8 mouse cellular contexts compared by ENCODE assay signal in genomic region chr19:34290872-34291341, GRCm38 (mm10). TPM values are rescaled to one million over a fixed set of nuclear protein-coding genes. Genes with fewer than 3 reads are reported as not detected.
DNase-seq lines count a peak whose midpoint lies in the region; ATAC-seq and TF ChIP-seq lines count a peak whose summit lies in the region.

No protein-coding gene starts in this region.

- H3K4me3 ChIP-seq in limb, embryonic 13.5 days: peak overlapping the region; percentile 50
- H3K4me3 ChIP-seq in midbrain, postnatal 0 days (ENCODE audit: low read depth, low read length): peak overlapping the region; percentile 39

- peaks cover 9% of the 10 kb centered on the region for H3K27me3 ChIP-seq in limb, embryonic 13.5 days
- H3K27me3 ChIP-seq in midbrain, postnatal 0 days (ENCODE audit: insufficient read depth, low read length): 0 out of 2 replicates have a peak, but pooled peaks cover 7% of the 10 kb centered on the region

- intact Hi-C loops in heart, postnatal 10 days (cut with DNase I): no loop called here

- no peaks in the 10 kb centered on the region for H3K9me3 ChIP-seq in limb, embryonic 13.5 days
- no peaks in the 10 kb centered on the region for H3K9me3 ChIP-seq in midbrain, postnatal 0 days (ENCODE audit: low read length)

- 7% methylated on average over 15 of the region's 15 CpGs for WGBS in limb, embryonic 13.5 days
- WGBS in midbrain, postnatal 0 days: 19% methylated on average over 15 of the region's 15 CpGs

- peak; percentile 48 for DNase-seq in thymus, postnatal 14 days
- DNase-seq in thymus, postnatal 10 days (ENCODE audit: low spot score in 2 of 2): no peak
- DNase-seq in heart, postnatal 10 days: peak; percentile 34 to 39
- no peak for DNase-seq in midbrain, postnatal 0 days (ENCODE audit: low spot score)
- no peak for DNase-seq in spleen, postnatal 10 days (ENCODE audit: low spot score in 2 of 2)
- no peak for DNase-seq in layer of hippocampus, adult 8-10 months (ENCODE audit: low spot score in 2 of 2)

- TF ChIP-seq CTCF in midbrain, postnatal 0 days (IDR thresholded peaks at IDR 0.05): no peak

- H3K36me3 ChIP-seq in limb, embryonic 13.5 days: no peaks in the 10 kb centered on the region
- no peaks in the 10 kb centered on the region for H3K36me3 ChIP-seq in midbrain, postnatal 0 days (ENCODE audit: insufficient read depth, low read length)

- H3K27ac ChIP-seq in limb, embryonic 13.5 days: no peak overlapping the region
- H3K27ac ChIP-seq in midbrain, postnatal 0 days (ENCODE audit: low read depth, low read length): no peak overlapping the region

- peak; percentile 29; the same call in 1 of the 2 replicates for ATAC-seq in limb, embryonic 13.5 days (ENCODE audit: low FRiP score, low read depth)
- peak; percentile 24; the same call in 1 of the 2 replicates for ATAC-seq in midbrain, postnatal 0 days (ENCODE audit: low FRiP score)
- ATAC-seq in megakaryocyte-erythroid progenitor cell, adult 5-6 weeks (replicated peaks; ENCODE audit: low FRiP score, low TSS enrichment, poor library complexity, severe bottlenecking): no peak

- peak overlapping the region; percentile 85 for H3K4me2 ChIP-seq in limb, embryonic 13.5 days (replicated peaks)
- H3K4me2 ChIP-seq in midbrain, postnatal 0 days (ENCODE audit: low read depth, low read length, poor library complexity, severe bottlenecking): peak overlapping the region; percentile 88

- H3K9ac ChIP-seq in limb, embryonic 13.5 days: peak overlapping the region; percentile 61
- H3K9ac ChIP-seq in midbrain, postnatal 0 days (replicated peaks; ENCODE audit: low read length, poor library complexity, severe bottlenecking): no peak overlapping the region; the same call in 1 of the 2 replicates

- H3K4me1 ChIP-seq in limb, embryonic 13.5 days: peaks cover 10% of the 10 kb centered on the region
- peaks cover 10% of the 10 kb centered on the region; the same call in 1 of the 2 replicates for H3K4me1 ChIP-seq in midbrain, postnatal 0 days (ENCODE audit: insufficient read depth, low read length)

RNA-seq across cellular contexts. Expression of gene Fas, which starts 0.4 kb away (rescaled TPM):
- total RNA-seq in heart, postnatal 10 days (2021): 10 to 100 TPM in 1 of 2 experiments, 1 to 10 TPM in 1; 5.4 to 10.6 TPM
- 2.4 and 4.3 TPM in 2 replicates for polyA plus RNA-seq in limb, embryonic 13.5 days (2015; fragmentation: Nextera tagmentation; extraction: Ambion mirVana)
- 0.19 and 0.66 TPM in 2 replicates for total RNA-seq in midbrain, postnatal 0 days (2014; rRNA removed)
- polyA plus RNA-seq in midbrain, postnatal 0 days (2015; fragmentation: Nextera tagmentation; extraction: Ambion mirVana): 1.4 and 1.9 TPM in 2 replicates
- total RNA-seq in layer of hippocampus, adult 8-10 months (2022): 1 to 10 TPM in 3 of 4 experiments, under 1 TPM in 1; 0.50 to 4.2 (median 2.6) TPM
- not detected in 2 replicates for total RNA-seq in megakaryocyte-erythroid progenitor cell, adult 5-6 weeks (2014; fragmentation: Nextera tagmentation)
- 1.2 and 1.8 TPM in 2 replicates for total RNA-seq in megakaryocyte-erythroid progenitor cell, adult 5-6 weeks (2017)

RNA-seq across cellular contexts. Expression of gene Acta2, which starts 35.5 kb away (rescaled TPM):
- total RNA-seq in heart, postnatal 10 days (2021): 100 to 1,000 TPM; 522 to 615 TPM
- polyA plus RNA-seq in limb, embryonic 13.5 days (2015; fragmentation: Nextera tagmentation; extraction: Ambion mirVana): 262 and 263 TPM in 2 replicates
- 3.7 and 10.0 TPM in 2 replicates for total RNA-seq in midbrain, postnatal 0 days (2014; rRNA removed)
- polyA plus RNA-seq in midbrain, postnatal 0 days (2015; fragmentation: Nextera tagmentation; extraction: Ambion mirVana): 9.6 and 11.8 TPM in 2 replicates
- 10 to 100 TPM; 11.6 to 20.4 (median 15.1) TPM for total RNA-seq in layer of hippocampus, adult 8-10 months (2022)
- not detected in 2 replicates for total RNA-seq in megakaryocyte-erythroid progenitor cell, adult 5-6 weeks (2014; fragmentation: Nextera tagmentation)
- not detected in 2 replicates for total RNA-seq in megakaryocyte-erythroid progenitor cell, adult 5-6 weeks (2017)

Comparison
In these comparisons a context has a peak if more than half of its experiments do, and no peak if none do; other contexts are left out.
1. DNase-seq: peak in thymus, postnatal 14 days (single experiment) and heart, postnatal 10 days (2 of 2); none in thymus, postnatal 10 days (0 of 2), midbrain, postnatal 0 days (single experiment), spleen, postnatal 10 days (0 of 2) and layer of hippocampus, adult 8-10 months (0 of 2).
2. RNA of gene Acta2, which starts 35.5 kb away (total RNA-seq): 522 to 615 TPM in heart, postnatal 10 days; 11.6 to 20.4 TPM in layer of hippocampus, adult 8-10 months, 3.7 to 10.0 TPM in midbrain, postnatal 0 days and not detected in megakaryocyte-erythroid progenitor cell, adult 5-6 weeks; every median in the first group is over 10 times any median in the second.